Mouse (Mus musculus): ENCODE measurements around the gene Rundc3b. TPM values are rescaled to one million over a fixed set of nuclear protein-coding genes. Genes with fewer than 3 reads are reported as not detected.

Rundc3b gene
- 16.9 and 18.8 TPM in 2 replicates for polyA plus RNA-seq (2015; fragmentation: Nextera tagmentation; extraction: Ambion mirVana)

GRCm38 (mm10) chr5:8622596-8623231, at the start of gene Rundc3b:
Gene Rundc3b, minus strand, starts transcription at chr5:8622952.
- Histone ChIP-seq H3K27me3 (no peaks in the 10 kb centered on the region), H3K4me1 (no peaks in the 10 kb centered on the region), H3K36me3 (ENCODE audit: poor library complexity, severe bottlenecking) (no peaks in the 10 kb centered on the region), H3K4me2 (peak within 1 kb of the TSS; percentile 74), H3K9me3 (replicated peaks) (no peaks in the 10 kb centered on the region), H3K9ac (peak within 1 kb of the TSS; percentile 91), H3K4me3 (peak within 1 kb of the TSS; percentile 90), H3K27ac (peak within 1 kb of the TSS; percentile 86)
- WGBS = under 1% methylated on average over 39 of the region's 74 CpGs
- ATAC-seq = peak; percentile 99

GRCm38 (mm10) chr5:8669606-8670005, 46.9 kb upstream of the Rundc3b start:
- 96% methylated on average over 1 of the region's 1 CpGs for WGBS
- no peak for ATAC-seq

GRCm38 (mm10) chr5:8667758-8668474, 45.2 kb upstream of the Rundc3b start:
- H3K9ac ChIP-seq = no peak overlapping the region
- no peak for ATAC-seq
- H3K4me3 ChIP-seq = no peak overlapping the region
- no peak overlapping the region for H3K27ac ChIP-seq
- H3K4me1 ChIP-seq = no peaks in the 10 kb centered on the region
- no peak overlapping the region for H3K4me2 ChIP-seq
- WGBS = 88% methylated on average over 9 of the region's 9 CpGs
- H3K27me3 ChIP-seq = no peaks in the 10 kb centered on the region
- no peaks in the 10 kb centered on the region for H3K36me3 ChIP-seq (ENCODE audit: poor library complexity, severe bottlenecking)
- H3K9me3 ChIP-seq (replicated peaks) = no peaks in the 10 kb centered on the region

More at GRCm38 (mm10) chr5:8669606-8670005, 46.9 kb upstream of the Rundc3b start:
- H3K4me1 ChIP-seq = no peaks in the 10 kb centered on the region
- no peaks in the 10 kb centered on the region for H3K36me3 ChIP-seq (ENCODE audit: poor library complexity, severe bottlenecking)
- no peak overlapping the region for H3K9ac ChIP-seq
- H3K4me3 ChIP-seq = no peak overlapping the region
- H3K4me2 ChIP-seq = no peak overlapping the region
- no peak overlapping the region for H3K27ac ChIP-seq
- no peaks in the 10 kb centered on the region for H3K9me3 ChIP-seq (replicated peaks)
- no peaks in the 10 kb centered on the region for H3K27me3 ChIP-seq

GRCm38 (mm10) chr5:8664678-8665077, 41.9 kb upstream of the Rundc3b start:
- Histone ChIP-seq H3K4me3 (no peak overlapping the region), H3K9ac (no peak overlapping the region), H3K36me3 (ENCODE audit: poor library complexity, severe bottlenecking) (no peaks in the 10 kb centered on the region), H3K27me3 (no peaks in the 10 kb centered on the region), H3K27ac (no peak overlapping the region), H3K4me1 (peaks cover 11% of the 10 kb centered on the region; the same call in 1 of the 2 replicates), H3K4me2 (no peak overlapping the region), H3K9me3 (replicated peaks) (no peaks in the 10 kb centered on the region)
- WGBS = 72% methylated on average over 3 of the region's 3 CpGs
- ATAC-seq = no peak

GRCm38 (mm10) chr5:8660738-8661151, 38.0 kb upstream of the Rundc3b start:
- peak overlapping the region; percentile 84 for H3K4me2 ChIP-seq
- peak; percentile 24; the same call in 1 of the 2 replicates for ATAC-seq

GRCm38 (mm10) chr5:8659911-8660737, 37.4 kb upstream of the Rundc3b start, which contains the start of gene Abcb1a:
Gene Abcb1a, plus strand, starts transcription at chr5:8660077.
- 8% methylated on average over 37 of the region's 37 CpGs for WGBS
- H3K27ac ChIP-seq = no peak within 1 kb of the TSS
- H3K4me1 ChIP-seq = peaks cover 11% of the 10 kb centered on the region; the same call in 1 of the 2 replicates
- H3K9ac ChIP-seq = peak within 1 kb of the TSS; percentile 65
- H3K4me3 ChIP-seq = peak within 1 kb of the TSS; percentile 46
- H3K36me3 ChIP-seq (ENCODE audit: poor library complexity, severe bottlenecking) = no peaks in the 10 kb centered on the region
- H3K27me3 ChIP-seq = no peaks in the 10 kb centered on the region
- no peaks in the 10 kb centered on the region for H3K9me3 ChIP-seq (replicated peaks)
- peak; percentile 86 for ATAC-seq
- peak within 1 kb of the TSS; percentile 84 for H3K4me2 ChIP-seq

More at GRCm38 (mm10) chr5:8660738-8661151, 38.0 kb upstream of the Rundc3b start:
- Histone ChIP-seq H3K4me3 (peak overlapping the region; percentile 46), H3K9me3 (replicated peaks) (no peaks in the 10 kb centered on the region), H3K27me3 (no peaks in the 10 kb centered on the region), H3K4me1 (peaks cover 11% of the 10 kb centered on the region; the same call in 1 of the 2 replicates), H3K27ac (no peak overlapping the region), H3K9ac (peak overlapping the region; percentile 65; the same call in 1 of the 2 replicates), H3K36me3 (ENCODE audit: poor library complexity, severe bottlenecking) (no peaks in the 10 kb centered on the region)
- 69% methylated on average over 10 of the region's 10 CpGs for WGBS

- H3K4me1 ChIP-seq = no peaks in the 10 kb centered on the region
- no peak overlapping the region for H3K9ac ChIP-seq
- no peak for ATAC-seq
- no peak overlapping the region for H3K4me2 ChIP-seq
- no peak overlapping the region for H3K27ac ChIP-seq
- no peaks in the 10 kb centered on the region for H3K9me3 ChIP-seq (replicated peaks)
- H3K36me3 ChIP-seq (ENCODE audit: poor library complexity, severe bottlenecking) = no peaks in the 10 kb centered on the region
- no peak overlapping the region for H3K4me3 ChIP-seq
- no peaks in the 10 kb centered on the region for H3K27me3 ChIP-seq
- 89% methylated on average over 2 of the region's 2 CpGs for WGBS
Measured at GRCm38 (mm10) chr5:8652085-8652484, 29.3 kb upstream of the Rundc3b start.

- H3K9ac ChIP-seq = no peak overlapping the region
- no peak overlapping the region for H3K27ac ChIP-seq
- H3K4me2 ChIP-seq = no peak overlapping the region
- H3K4me3 ChIP-seq = no peak overlapping the region
- H3K4me1 ChIP-seq = no peaks in the 10 kb centered on the region
- H3K36me3 ChIP-seq (ENCODE audit: poor library complexity, severe bottlenecking) = no peaks in the 10 kb centered on the region
- no peak for ATAC-seq
- H3K9me3 ChIP-seq (replicated peaks) = no peaks in the 10 kb centered on the region
- H3K27me3 ChIP-seq = no peaks in the 10 kb centered on the region
Measured at GRCm38 (mm10) chr5:8648774-8649173, 26.0 kb upstream of the Rundc3b start.

GRCm38 (mm10) chr5:8648300-8648699, 25.5 kb upstream of the Rundc3b start:
- 77% methylated on average over 4 of the region's 4 CpGs for WGBS
- no peaks in the 10 kb centered on the region for H3K9me3 ChIP-seq (replicated peaks)
- H3K9ac ChIP-seq = no peak overlapping the region
- no peaks in the 10 kb centered on the region for H3K4me1 ChIP-seq
- no peaks in the 10 kb centered on the region for H3K36me3 ChIP-seq (ENCODE audit: poor library complexity, severe bottlenecking)
- no peak overlapping the region for H3K27ac ChIP-seq
- H3K4me2 ChIP-seq = no peak overlapping the region
- ATAC-seq = no peak
- H3K27me3 ChIP-seq = no peaks in the 10 kb centered on the region
- no peak overlapping the region for H3K4me3 ChIP-seq

- Histone ChIP-seq H3K27ac (no peak overlapping the region), H3K9ac (no peak overlapping the region), H3K36me3 (ENCODE audit: poor library complexity, severe bottlenecking) (no peaks in the 10 kb centered on the region), H3K4me2 (no peak overlapping the region), H3K27me3 (no peaks in the 10 kb centered on the region), H3K4me3 (no peak overlapping the region), H3K9me3 (replicated peaks) (no peaks in the 10 kb centered on the region), H3K4me1 (no peaks in the 10 kb centered on the region)
- ATAC-seq = no peak
Measured at GRCm38 (mm10) chr5:8634489-8634975, 11.8 kb upstream of the Rundc3b start.

- Histone ChIP-seq H3K9me3 (replicated peaks) (no peaks in the 10 kb centered on the region), H3K27ac (no peak overlapping the region), H3K4me1 (no peaks in the 10 kb centered on the region), H3K27me3 (no peaks in the 10 kb centered on the region), H3K4me3 (no peak overlapping the region), H3K4me2 (no peak overlapping the region), H3K9ac (no peak overlapping the region), H3K36me3 (ENCODE audit: poor library complexity, severe bottlenecking) (no peaks in the 10 kb centered on the region)
- WGBS = 90% methylated on average over 3 of the region's 3 CpGs
- no peak for ATAC-seq
Measured at GRCm38 (mm10) chr5:8632901-8633300, 10.1 kb upstream of the Rundc3b start.

Data from forebrain, embryonic 13.5 days (tissue).